13 mouse cellular contexts compared by ENCODE assay signal in the genomic region with DNA sequence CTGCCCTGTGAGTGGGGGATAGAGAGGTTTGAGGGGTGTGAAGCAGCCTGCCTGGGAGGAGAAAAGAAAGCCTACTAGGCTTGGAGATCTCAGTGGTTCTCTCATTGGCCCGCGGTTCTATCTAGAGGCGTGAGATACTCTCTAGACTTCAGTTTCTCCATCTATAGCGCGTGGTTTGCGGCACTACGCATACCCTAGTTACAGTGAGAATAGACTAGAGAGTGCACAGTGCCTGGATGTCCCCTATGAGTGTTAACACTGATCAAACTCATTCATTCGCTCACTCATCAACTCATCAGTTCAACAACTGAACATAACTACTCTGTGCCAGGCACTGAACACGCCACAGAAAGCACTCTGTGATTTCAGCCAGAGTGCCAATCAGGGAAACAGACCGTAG. TPM values are rescaled to one million over a fixed set of nuclear protein-coding genes. Genes with fewer than 3 reads are reported as not detected.
DNase-seq lines count a peak whose midpoint lies in the region; ATAC-seq and TF ChIP-seq lines count a peak whose summit lies in the region.
"Had no signal": no experiment of that assay in that cellular context is flagged by ENCODE, and none has a peak within 500 bp of the region (broad histone marks: within the 10 kb centered on the region; RNA-seq: fewer than 3 reads in every experiment).

No protein-coding gene starts in this region.

- H3K9me3 ChIP-seq in hindbrain, embryonic 10.5 days = 0 out of 2 replicates have a peak, but pooled peaks cover 3% of the 10 kb centered on the region
- H3K9me3 ChIP-seq in midbrain, embryonic 14.5 days (ENCODE audit: control insufficient read depth, low read length) = no peaks in the 10 kb centered on the region
- no peaks in the 10 kb centered on the region for H3K9me3 ChIP-seq in liver, embryonic 12.5 days (replicated peaks)
- H3K9me3 ChIP-seq: heart, embryonic 13.5 days had no signal

- H3K4me1 ChIP-seq in cerebellum, adult 2 months (ENCODE audit: control insufficient read depth, insufficient read depth, low read length) = peaks cover 33% of the 10 kb centered on the region
- peaks cover 69% of the 10 kb centered on the region for H3K4me1 ChIP-seq in hindbrain, embryonic 10.5 days (replicated peaks)
- H3K4me1 ChIP-seq in midbrain, embryonic 14.5 days (ENCODE audit: control insufficient read depth, insufficient read depth, low read length) = peaks cover 49% of the 10 kb centered on the region
- peaks cover 12% of the 10 kb centered on the region for H3K4me1 ChIP-seq in liver, embryonic 12.5 days

- no peak for TF ChIP-seq CTCF in cerebellum, adult 2 months (IDR thresholded peaks at IDR 0.05; ENCODE audit: borderline replicate concordance, insufficient read depth, low read depth, low read length)

- 69% methylated on average over 10 of the region's 10 CpGs for WGBS in cerebellum, adult 2 months
- 83% methylated on average over 10 of the region's 10 CpGs for WGBS in hindbrain, embryonic 10.5 days
- WGBS in midbrain, embryonic 14.5 days = 80% methylated on average over 10 of the region's 10 CpGs
- WGBS in liver, embryonic 12.5 days (ENCODE audit: insufficient replicate concordance) = 67% methylated on average over 10 of the region's 10 CpGs

- no peaks in the 10 kb centered on the region for H3K27me3 ChIP-seq in cerebellum, adult 2 months (ENCODE audit: control insufficient read depth, insufficient read depth, low read length)
- peaks cover 16% of the 10 kb centered on the region; the same call in 1 of the 2 replicates for H3K27me3 ChIP-seq in hindbrain, embryonic 10.5 days (ENCODE audit: insufficient read depth, poor library complexity, severe bottlenecking)
- H3K27me3 ChIP-seq in midbrain, embryonic 14.5 days (ENCODE audit: control insufficient read depth, insufficient read depth, low read length) = no peaks in the 10 kb centered on the region
- peaks cover 61% of the 10 kb centered on the region for H3K27me3 ChIP-seq in liver, embryonic 12.5 days (replicated peaks)

- H3K4me2 ChIP-seq in midbrain, embryonic 14.5 days (ENCODE audit: low read length) = peak overlapping the region; percentile 73
- no peak overlapping the region for H3K4me2 ChIP-seq in liver, embryonic 12.5 days
- H3K4me2 ChIP-seq: heart, embryonic 13.5 days had no signal

- peak overlapping the region; percentile 53 for H3K27ac ChIP-seq in cerebellum, adult 2 months (ENCODE audit: insufficient read depth, low read length)
- peak overlapping the region; percentile 89 for H3K27ac ChIP-seq in hindbrain, embryonic 10.5 days
- peak overlapping the region; percentile 77 for H3K27ac ChIP-seq in midbrain, embryonic 14.5 days (replicated peaks; ENCODE audit: low read depth, low read length)
- no peak overlapping the region for H3K27ac ChIP-seq in liver, embryonic 12.5 days
- H3K27ac ChIP-seq: heart, embryonic 13.5 days had no signal

- H3K9ac ChIP-seq in midbrain, embryonic 14.5 days (replicated peaks; ENCODE audit: low read length) = peak overlapping the region; percentile 36; the same call in 1 of the 2 replicates
- H3K9ac ChIP-seq in liver, embryonic 12.5 days = no peak overlapping the region
- H3K9ac ChIP-seq: heart, embryonic 13.5 days had no signal

- H3K4me3 ChIP-seq in cerebellum, adult 2 months (replicated peaks; ENCODE audit: insufficient read depth, low read depth, low read length) = no peak overlapping the region
- peak overlapping the region; percentile 68 for H3K4me3 ChIP-seq in hindbrain, embryonic 10.5 days
- H3K4me3 ChIP-seq in midbrain, embryonic 14.5 days (replicated peaks; ENCODE audit: low read depth, low read length) = no peak overlapping the region; the same call in 1 of the 2 replicates
- H3K4me3 ChIP-seq in liver, embryonic 12.5 days = no peak overlapping the region
- H3K4me3 ChIP-seq: erythroblast, embryonic 14.5 days; heart, embryonic 13.5 days had no signal

- H3K36me3 ChIP-seq in hindbrain, embryonic 10.5 days = peaks cover 26% of the 10 kb centered on the region
- H3K36me3 ChIP-seq in midbrain, embryonic 14.5 days (ENCODE audit: control insufficient read depth, insufficient read depth, low read length) = peaks cover 13% of the 10 kb centered on the region; the same call in 1 of the 2 replicates
- H3K36me3 ChIP-seq in liver, embryonic 12.5 days = no peaks in the 10 kb centered on the region
- H3K36me3 ChIP-seq: heart, embryonic 13.5 days had no signal

- peak in 1 of 2 experiments; percentile 21 for DNase-seq in cerebellum, adult 2 months
- no peak for DNase-seq in cerebellum, postnatal 10 days
- peak; percentile 34 for DNase-seq in Muller cell, postnatal 12 days (ENCODE audit: inconsistent ontology term)
- no peak for DNase-seq in hindbrain, embryonic 10.5 days (ENCODE audit: low spot score)
- DNase-seq in midbrain, embryonic 14.5 days = no peak
- DNase-seq in ovary, postnatal 14 days (ENCODE audit: low spot score) = no peak
- DNase-seq in kidney, adult 18-20 months = no peak
- DNase-seq: gastrocnemius, postnatal 10 days; kidney, postnatal 4 days; liver had no signal

- no peak for ATAC-seq in midbrain, embryonic 14.5 days (ENCODE audit: low FRiP score, low TSS enrichment)
- no peak for ATAC-seq in liver, embryonic 12.5 days

- TF ChIP-seq POLR2A in cerebellum, adult 2 months (IDR thresholded peaks at IDR 0.05; ENCODE audit: borderline replicate concordance, insufficient read depth, low read length) = no peak

RNA-seq across cellular contexts. Expression of a gene that starts 3.6 kb away (rescaled TPM):
- 626 and 638 TPM in 2 replicates for polyA plus RNA-seq in cerebellum, adult 2 months (2012; rRNA removed)
- 31.2 and 67.4 TPM in 2 replicates for polyA plus RNA-seq in hindbrain, embryonic 10.5 days (2016; fragmentation: Nextera tagmentation; extraction: Ambion mirVana)
- polyA plus RNA-seq in midbrain, embryonic 14.5 days (2014; fragmentation: Nextera tagmentation; extraction: Ambion mirVana) = 104 and 112 TPM in 2 replicates
- polyA plus RNA-seq in liver, embryonic 12.5 days (2016; fragmentation: Nextera tagmentation; extraction: Ambion mirVana) = 0.48 and 0.77 TPM in 2 replicates
- polyA plus RNA-seq: erythroblast, embryonic 14.5 days had no signal

RNA-seq across cellular contexts. Expression of a gene that starts 14.1 kb away (rescaled TPM):
- polyA plus RNA-seq in cerebellum, adult 2 months (2012; rRNA removed) = 587 and 614 TPM in 2 replicates
- 68.7 and 91.4 TPM in 2 replicates for polyA plus RNA-seq in hindbrain, embryonic 10.5 days (2016; fragmentation: Nextera tagmentation; extraction: Ambion mirVana)
- polyA plus RNA-seq in midbrain, embryonic 14.5 days (2014; fragmentation: Nextera tagmentation; extraction: Ambion mirVana) = 68.4 and 77.3 TPM in 2 replicates
- 39.3 and 44.5 TPM in 2 replicates for polyA plus RNA-seq in liver, embryonic 12.5 days (2016; fragmentation: Nextera tagmentation; extraction: Ambion mirVana)

RNA-seq across cellular contexts. Expression of a gene that starts 27.4 kb away (rescaled TPM):
- 8.8 and 9.7 TPM in 2 replicates for polyA plus RNA-seq in cerebellum, adult 2 months (2012; rRNA removed)
- 1.6 and 2.5 TPM in 2 replicates for polyA plus RNA-seq in hindbrain, embryonic 10.5 days (2016; fragmentation: Nextera tagmentation; extraction: Ambion mirVana)
- 3.4 and 4.8 TPM in 2 replicates for polyA plus RNA-seq in midbrain, embryonic 14.5 days (2014; fragmentation: Nextera tagmentation; extraction: Ambion mirVana)
- polyA plus RNA-seq in liver, embryonic 12.5 days (2016; fragmentation: Nextera tagmentation; extraction: Ambion mirVana) = 1.2 and 1.5 TPM in 2 replicates

RNA-seq across cellular contexts. Expression of a gene that starts 41.9 kb away (rescaled TPM):
- polyA plus RNA-seq in cerebellum, adult 2 months (2012; rRNA removed) = 1.6 and 2.7 TPM in 2 replicates
- polyA plus RNA-seq in hindbrain, embryonic 10.5 days (2016; fragmentation: Nextera tagmentation; extraction: Ambion mirVana) = 16.9 and 23.5 TPM in 2 replicates
- polyA plus RNA-seq in midbrain, embryonic 14.5 days (2014; fragmentation: Nextera tagmentation; extraction: Ambion mirVana) = 3.1 and 5.3 TPM in 2 replicates
- polyA plus RNA-seq in liver, embryonic 12.5 days (2016; fragmentation: Nextera tagmentation; extraction: Ambion mirVana) = 10.5 TPM in 2 replicates

RNA-seq across cellular contexts. Expression of a gene that starts 59.8 kb away (rescaled TPM):
- 4.6 and 5.0 TPM in 2 replicates for polyA plus RNA-seq in cerebellum, adult 2 months (2012; rRNA removed)
- 1.2 and 1.7 TPM in 2 replicates for polyA plus RNA-seq in hindbrain, embryonic 10.5 days (2016; fragmentation: Nextera tagmentation; extraction: Ambion mirVana)
- polyA plus RNA-seq in midbrain, embryonic 14.5 days (2014; fragmentation: Nextera tagmentation; extraction: Ambion mirVana) = 1.5 and 2.8 TPM in 2 replicates
- 0.81 and 1.0 TPM in 2 replicates for polyA plus RNA-seq in liver, embryonic 12.5 days (2016; fragmentation: Nextera tagmentation; extraction: Ambion mirVana)
- polyA plus RNA-seq: erythroblast, embryonic 14.5 days had no signal

Comparison
In these comparisons a context has a peak if more than half of its experiments do, and no peak if none do; other contexts are left out.
1. RNA of a gene that starts 3.6 kb away (polyA plus RNA-seq): 626 to 638 TPM in cerebellum, adult 2 months, 104 to 112 TPM in midbrain, embryonic 14.5 days and 31.2 to 67.4 TPM in hindbrain, embryonic 10.5 days; 0.48 to 0.77 TPM in liver, embryonic 12.5 days; every median in the first group is over 10 times any median in the second.